Mouse (Mus musculus) cerebellum, adult (tissue): Measurements from ENCODE around the gene Gkn2.
A peak's percentile ranks its signal among the peaks of the same experiment; 100 is the strongest.

Experiments used
- ATAC-seq: cut with Nextera tagmentation; 2 replicates; pipeline ENCODE4 v1.9.2; 2017; ENCODE audit warnings: mild to moderate bottlenecking, moderate library complexity, mixed read lengths; ENCODE audit not compliant: insufficient number of reproducible peaks, low FRiP score, low TSS enrichment

The Gkn2 gene

DNA sequence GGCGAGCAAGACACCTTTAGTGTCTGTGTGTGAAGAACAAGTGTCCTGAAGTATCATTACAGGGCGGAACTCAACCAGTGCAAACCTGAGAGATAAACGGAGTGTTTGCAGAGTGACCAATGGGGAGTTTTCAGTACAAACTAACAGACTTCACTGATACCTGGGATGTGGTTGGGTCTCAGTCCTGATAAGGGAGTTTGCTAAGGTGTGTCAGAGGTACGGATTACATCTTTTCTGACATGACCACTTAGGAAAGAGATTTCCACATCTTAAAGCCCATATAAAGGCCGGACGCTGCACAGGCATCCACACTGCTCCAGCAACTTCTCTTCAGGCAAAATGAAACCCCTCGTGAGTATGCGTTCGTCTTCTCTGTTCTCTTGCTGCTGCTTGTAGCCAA, at the start of gene Gkn2:
Gene Gkn2 (plus strand): TSS at position 301 of the 400 bp plus-strand sequence.
- ATAC-seq = no peak

DNA sequence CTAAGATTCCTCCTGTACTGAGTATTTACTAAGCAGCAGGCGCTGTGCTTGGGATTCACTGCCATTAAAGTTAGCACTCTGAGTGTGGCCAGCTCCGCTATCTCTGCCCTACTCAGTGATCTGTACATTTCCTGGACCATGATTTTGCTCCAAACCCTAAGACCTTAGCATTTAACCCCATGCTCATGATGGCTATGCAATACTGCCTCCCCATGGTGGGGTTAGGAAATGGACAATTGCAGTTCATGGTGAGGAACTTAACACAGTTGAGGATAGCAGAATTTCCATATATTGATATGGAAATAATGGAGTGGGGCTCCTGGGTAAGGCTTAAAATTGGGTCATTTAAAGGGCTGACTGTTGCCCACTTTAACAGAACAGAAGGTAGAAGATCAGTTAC, 49.8 kb upstream of the Gkn2 start:
- no peak for ATAC-seq

DNA sequence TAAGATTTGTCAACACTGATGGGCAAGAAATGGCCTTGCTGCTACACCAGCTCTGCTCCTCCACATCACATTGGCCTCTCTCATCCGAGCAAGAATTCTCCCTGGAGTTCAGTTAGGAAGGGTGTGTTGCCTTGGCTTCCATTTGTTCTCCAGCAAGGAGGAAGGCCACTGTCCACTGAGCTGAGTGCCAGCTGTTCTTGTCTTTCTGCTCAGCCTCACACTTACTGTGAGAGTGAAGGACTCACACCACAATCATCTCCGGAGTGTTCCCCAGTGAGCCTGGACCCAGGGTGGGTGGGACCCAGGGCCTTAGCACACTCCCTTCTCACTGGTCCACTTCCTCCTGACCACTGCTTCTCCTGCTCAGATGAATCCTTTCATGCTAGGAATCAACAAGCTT, 46.2 kb upstream of the Gkn2 start:
- ATAC-seq = no peak

DNA sequence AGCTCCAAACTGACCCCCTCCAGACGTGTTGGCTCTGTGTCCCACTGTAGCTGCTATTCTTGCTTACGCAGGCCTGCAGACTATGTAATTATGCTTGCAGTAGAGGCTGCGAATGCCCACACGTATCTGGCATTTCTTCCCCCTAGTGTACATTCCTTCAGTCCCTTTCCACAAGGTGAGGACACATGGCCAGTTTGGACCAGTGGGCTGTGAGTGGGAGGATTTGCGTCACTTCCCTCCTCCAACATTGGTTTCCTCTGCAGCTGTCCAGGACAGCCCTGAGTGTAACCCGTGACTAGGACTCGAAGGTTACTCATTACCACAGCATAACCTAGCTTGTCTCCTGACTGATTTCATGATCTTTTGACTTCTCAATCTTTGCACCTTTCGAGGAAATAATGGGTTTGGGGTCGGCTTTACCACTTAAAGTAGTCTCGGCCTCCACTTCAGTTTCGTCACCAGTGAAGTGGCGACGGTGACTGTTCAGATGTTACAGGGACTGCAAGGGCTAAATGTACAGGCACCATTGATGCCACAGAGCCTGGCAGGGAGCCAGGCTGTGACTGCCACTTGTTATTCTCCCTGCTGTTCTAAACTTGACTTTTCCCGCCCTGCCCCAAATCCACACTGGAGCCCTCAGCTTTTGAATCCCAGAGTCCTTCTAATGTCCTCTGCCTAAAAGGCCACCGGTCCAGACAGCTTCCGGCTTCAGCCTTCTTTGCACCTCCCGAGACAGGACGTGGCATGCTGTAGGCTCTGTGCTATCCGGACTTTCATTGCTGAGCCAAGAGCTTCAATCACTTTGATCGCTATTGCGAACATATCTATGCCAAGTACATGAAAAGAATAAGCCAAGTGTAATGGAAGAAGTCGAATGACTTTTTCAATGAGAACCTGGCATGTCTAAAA, 44.6 kb upstream of the Gkn2 start:
- no peak for ATAC-seq

DNA sequence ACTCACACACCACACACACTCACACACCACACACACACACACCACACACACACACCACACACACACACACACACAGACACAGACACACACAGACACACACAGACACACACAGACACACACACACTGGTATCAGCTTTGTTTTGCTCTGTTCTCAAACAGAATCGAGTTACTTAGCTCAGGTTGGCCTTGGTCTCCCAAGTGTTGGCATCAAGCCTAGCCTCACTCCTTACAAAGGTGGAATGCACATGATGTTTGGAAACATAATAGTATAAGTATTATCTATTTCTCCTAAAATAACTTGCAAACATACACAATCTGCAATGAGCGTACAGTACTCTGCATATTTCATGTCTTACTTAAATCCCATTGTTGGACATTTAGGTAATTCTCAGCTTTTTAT, 40.8 kb upstream of the Gkn2 start:
- ATAC-seq = no peak

DNA sequence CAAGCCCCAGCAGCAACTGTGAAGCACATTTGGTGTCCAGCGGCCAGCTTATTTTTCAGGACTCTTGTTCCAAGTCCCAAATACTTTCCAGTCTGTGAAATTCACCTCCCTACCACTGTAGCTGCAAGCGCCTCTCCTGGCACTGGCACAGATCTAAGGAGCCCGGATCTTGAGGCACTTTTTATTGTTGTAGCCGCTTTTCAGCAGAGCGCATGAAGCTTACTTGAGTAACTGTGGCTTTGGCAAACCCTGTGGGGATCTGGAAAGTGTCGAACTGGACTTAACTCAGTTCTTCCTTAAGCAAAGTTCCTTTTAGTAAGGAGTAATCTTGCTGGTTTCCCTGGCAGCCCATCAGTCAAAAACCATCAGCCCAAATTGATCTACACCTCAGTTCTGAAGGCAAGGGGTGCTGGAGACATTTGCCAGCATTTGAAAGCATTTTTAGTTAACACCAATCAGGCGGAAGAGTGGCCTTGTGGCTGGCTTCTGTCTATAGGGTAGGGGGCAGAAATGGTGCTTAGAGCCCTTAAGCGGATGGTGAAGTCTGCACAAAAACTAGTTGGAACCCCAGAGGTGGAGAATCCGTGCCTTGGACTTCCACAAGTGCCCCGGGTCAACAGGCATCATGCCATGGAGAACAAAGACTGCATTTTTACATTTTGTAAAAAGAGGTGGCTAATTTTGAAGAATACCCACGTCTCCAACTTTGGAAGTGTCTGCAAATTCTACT, 38.6 kb upstream of the Gkn2 start:
- ATAC-seq = no peak

DNA sequence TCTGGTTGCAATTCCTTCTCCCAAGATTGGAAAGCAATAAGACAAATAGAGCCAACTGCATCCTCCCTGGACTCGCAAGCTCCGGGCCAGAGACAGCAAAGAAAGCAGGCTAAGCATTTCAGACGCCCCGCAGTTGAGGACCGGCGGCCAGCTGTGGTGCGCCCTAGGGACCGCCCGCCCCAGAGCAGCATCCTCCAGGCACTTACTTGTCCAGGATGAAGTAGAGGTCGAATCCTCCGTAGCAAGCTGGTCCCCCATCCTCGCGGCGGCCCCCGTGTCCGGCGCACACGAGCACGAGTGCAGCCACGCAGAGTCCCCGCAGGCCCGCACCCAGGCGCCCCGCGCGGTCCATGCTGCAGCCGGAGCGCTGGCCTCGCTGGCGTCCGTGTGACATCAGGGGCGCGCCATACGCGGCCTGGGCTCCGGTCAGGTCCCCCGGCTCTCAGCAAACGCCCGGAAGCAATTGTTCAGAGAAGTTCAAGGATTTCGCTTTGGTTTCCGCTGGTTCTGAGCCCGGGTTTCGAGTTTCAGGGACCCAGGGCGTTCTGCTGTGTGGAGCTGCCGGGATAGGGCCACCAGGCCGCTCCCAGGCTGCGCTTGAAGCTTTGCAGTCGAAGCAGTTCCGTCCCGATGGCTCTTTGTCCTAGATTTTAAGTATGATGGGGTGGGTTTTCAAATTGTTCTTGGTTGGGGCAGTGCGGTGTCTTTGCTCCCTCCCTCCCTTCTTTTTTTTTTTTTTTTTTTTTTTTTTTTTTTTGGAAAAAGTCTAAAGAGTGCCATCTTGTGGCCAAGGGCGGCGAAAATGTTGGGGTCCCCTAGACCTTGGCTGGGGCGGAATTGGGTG, 37.8 kb upstream of the Gkn2 start, which contains the start of gene Antxr1:
Gene Antxr1 (minus strand): TSS at position 731 of the 844 bp plus-strand sequence.
- 0 out of 2 replicates have a peak, but pooled peaks have one; percentile 33 for ATAC-seq

DNA sequence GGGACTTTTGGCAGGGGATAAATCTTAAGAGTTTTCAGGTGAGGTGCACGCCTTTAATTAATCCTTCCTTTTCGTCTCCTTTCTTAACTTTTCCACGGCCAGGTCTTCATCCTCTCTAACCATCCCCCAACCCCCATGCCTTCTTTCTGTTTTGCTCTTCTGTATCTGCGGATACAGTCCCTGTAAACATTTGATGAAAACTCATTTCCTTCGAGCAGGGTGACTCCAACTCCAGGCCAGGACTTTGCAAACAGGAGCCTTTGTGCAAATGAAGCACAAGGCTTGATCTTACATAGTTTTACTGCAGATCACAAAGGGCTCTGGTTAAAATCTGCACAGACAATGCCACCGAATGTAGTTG, 37.2 kb upstream of the Gkn2 start:
- no peak for ATAC-seq

DNA sequence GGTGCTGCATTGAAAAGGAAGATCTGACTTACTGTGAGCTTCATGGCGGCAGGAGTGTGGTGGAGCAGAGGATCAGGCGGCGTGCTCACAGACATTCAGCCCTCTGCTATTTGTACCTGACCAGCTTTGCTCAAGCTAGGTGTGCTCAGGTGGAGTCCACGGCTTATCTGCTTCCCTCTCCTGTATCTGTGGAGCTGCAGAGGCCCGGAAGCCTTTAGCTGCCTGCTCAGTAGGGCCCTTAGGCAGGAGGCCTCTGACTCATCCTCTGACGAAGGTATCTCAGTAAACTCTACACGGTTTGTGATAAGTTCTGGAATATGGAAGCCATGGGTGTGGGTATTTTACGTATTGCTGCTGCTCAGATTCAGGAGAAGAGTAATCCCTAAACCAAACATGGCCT, 22.3 kb upstream of the Gkn2 start, which contains the start of gene Gkn1:
Gene Gkn1 (minus strand): TSS at position 114 of the 400 bp plus-strand sequence.
- no peak for ATAC-seq

DNA sequence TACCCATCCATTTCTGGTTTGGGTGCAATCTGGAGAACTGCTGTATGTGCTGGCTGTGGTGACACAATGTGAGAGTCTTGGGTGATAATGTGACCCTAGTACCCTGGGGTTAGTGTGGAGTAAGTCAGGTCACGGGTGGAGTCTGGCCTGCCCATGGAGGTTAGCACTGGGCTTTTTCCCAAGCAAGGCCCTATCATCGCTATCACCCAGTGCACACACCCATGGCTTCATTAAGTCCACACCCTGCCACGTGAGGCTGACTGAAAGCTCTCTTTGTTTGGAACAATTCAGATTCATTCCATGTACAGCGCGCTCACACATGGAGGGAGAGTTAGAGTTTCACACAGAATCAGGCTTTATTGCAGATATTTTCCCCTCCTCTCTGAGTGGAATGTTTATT, 18.7 kb upstream of the Gkn2 start:
- no peak for ATAC-seq

DNA sequence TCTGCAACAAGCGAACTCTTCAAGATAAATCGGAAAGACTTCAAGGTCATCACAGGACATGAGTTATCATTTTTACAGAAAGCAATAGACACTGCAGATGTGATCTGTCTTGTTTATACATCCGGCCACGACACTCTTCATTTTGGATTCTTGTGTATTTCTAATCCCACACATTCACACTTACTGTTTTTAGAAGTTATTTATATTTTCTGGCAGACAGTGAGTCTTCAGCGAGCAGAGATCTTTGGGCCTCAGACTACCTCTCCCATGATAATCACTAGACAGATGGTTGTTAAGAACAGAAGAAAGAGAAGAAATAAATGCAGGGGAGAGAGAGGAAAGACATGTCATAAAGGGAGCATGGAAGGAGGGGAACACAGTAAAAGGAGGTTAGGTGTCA, 3.9 kb upstream of the Gkn2 start:
- ATAC-seq = no peak

DNA sequence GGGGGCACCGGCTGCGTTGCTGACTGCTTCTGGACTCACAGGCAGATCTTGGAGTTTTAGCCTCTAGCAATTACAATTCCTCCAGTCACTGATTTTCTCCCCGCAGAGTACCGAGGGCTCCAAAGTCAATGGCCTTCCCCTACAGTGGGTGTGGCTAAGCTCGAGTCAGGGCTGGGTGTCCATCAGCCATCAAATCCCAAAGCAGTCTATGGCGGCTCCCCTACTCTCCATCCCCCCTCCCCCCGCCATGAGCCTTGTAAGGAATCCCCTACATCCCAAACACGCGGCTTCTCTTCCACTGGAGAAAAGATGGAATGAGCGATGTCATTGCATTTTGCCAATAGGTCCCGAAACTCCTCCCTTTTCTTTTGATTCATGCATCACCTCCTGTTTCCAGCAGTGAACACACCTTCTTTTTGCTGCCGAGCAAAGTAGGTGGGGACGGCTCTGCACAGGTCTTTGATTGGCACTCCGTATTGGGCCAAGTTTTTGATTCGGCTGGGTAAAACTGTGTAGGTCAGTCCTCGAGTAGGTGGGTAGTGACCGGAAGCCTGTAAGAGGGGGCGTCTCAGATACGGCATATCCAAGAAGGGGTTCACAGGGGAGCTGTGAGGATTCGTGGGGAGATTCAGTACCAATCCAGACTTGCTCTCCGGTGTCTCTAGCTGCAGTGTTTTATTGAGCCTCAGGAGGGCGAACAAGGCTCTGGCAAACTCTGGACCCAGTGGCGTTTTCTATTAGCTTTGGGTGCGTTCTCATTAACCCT, 11.0 kb downstream of the Gkn2 start:
- ATAC-seq = no peak

DNA sequence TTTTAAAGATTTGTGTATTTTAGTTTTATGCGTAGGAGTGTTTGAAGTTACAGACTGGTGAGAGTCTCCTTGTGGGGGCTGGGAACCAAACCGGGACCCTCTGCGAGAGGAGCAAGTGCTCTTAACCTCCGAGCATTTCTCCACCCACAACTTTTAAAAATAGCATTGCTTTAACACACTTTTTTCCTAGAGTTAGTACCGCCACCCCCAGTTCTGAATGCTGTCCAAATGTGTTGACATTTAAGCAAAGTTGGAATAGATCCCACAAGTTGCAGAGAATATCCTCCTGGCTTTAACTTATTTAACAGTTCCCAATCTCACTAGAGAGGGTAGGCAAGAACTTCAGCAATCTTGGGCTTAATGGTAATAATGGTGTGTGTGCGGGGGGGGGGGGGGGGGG, 11.6 kb downstream of the Gkn2 start:
- no peak for ATAC-seq

DNA sequence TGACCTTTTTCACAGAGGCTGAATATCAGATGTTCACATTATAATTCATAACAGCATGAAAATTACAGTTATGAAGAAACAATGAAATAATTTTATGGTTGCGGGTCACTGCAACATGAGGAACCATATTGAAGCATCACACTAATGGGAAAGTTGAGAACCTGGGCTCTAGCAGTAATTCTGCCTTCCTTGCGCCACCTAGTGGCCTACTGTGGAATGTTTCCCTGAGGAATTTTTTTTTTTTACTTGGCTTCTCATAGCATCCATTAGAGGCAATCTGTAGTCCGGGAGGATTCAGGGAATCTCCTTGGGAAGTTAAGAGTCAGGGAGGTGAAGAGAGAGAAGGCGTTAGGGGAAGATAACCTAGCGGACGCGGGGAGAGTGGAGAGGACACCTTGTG, 13.0 kb downstream of the Gkn2 start:
- ATAC-seq = no peak

DNA sequence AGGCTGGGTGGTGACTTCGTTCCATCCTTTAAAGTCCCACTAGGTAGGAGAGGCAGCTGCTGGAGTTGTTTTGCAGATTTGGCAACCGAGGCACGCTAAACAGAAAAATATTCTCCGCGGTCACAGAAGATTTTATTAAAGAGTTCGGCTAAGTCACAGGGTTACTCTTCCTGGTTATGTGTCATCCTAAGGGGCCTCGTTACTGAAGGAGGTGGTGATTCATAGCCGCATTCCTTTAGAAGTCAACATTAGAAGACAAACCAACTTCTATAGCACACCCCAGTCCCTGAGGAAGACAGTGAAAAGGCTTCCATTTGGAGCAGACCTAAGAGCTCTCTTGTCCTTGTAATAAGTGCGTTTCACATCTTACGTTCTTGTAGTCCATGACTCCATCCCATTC, 13.5 kb downstream of the Gkn2 start:
- ATAC-seq = no peak

DNA sequence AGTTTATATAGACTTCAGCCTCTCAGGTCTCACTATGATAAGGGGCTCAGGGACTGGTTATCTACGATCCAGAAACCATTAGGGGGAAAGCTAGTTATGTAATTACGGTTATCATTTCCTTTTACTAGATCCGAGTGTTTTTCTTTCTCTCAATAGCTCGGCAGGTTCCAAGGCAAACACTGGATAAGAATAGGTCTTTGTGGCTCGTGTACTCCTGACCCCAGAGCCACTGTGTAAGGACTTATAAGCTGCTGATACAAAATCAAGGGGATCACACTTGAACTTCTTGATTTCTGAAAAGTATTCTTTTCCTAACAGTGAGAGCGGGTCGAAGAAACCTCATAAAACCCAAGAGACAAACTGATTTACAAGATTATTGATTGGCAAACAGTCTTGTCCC, 15.7 kb downstream of the Gkn2 start, which contains the start of gene Gkn3:
Gene Gkn3 (minus strand): TSS at position 59 of the 400 bp plus-strand sequence.
- no peak for ATAC-seq

DNA sequence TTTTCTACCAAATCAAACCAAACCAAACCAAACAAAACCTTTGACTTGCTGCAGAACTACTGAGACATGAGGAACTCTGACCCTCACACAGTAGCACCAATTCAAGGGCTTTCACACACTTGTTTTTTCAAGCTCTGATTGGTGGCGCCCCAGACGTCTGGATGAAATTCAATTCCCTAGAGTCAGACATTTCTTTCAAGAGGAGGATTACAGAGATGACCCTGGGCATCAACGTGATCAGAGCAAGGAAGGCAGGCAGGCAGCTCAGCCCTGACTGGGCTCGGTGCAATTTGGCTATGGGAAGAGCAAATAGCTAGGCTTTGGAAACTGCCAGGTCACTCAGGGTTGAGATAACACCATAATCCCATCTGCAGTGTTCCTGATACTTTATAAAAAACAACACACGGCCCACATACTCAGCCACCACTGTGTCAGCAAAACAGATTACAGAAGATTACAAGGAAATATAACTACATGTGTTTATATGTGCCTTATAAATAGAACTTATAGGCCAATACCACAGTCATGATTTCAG, 16.4 kb downstream of the Gkn2 start:
- no peak for ATAC-seq

DNA sequence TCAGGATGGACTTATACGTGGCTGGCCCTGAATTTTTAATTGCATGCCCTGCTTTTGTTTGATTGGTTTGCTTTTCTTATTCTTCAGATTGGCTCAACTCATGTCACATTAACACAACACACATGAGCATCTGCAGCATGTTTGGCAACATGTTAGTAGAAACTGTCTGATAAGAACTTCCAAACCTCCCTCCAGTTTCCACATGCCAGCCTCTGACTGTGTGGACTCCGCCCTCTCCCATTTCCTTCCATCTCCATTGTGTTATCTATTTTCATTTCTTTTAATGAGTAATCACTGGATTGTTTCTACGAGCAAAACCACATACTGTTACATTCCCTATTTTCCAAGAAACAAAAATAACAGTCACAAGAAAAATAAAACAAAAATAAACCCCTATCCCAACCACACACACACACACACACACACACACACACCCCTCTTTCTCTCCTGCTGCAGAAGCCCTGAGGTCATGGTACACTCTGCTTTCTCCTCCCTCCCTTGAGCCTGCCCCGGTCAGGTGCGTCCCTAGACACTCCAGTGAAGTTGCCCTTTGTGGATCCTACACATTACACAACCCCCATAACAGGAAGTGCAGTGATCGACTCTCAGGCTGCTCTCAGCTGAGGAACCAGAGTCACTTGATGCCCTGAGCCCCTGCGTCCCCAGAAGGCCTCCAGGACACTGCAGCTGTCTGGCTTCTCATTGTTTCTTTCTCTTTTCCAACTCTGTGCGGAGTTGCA, 20.5 kb downstream of the Gkn2 start:
- ATAC-seq = no peak

DNA sequence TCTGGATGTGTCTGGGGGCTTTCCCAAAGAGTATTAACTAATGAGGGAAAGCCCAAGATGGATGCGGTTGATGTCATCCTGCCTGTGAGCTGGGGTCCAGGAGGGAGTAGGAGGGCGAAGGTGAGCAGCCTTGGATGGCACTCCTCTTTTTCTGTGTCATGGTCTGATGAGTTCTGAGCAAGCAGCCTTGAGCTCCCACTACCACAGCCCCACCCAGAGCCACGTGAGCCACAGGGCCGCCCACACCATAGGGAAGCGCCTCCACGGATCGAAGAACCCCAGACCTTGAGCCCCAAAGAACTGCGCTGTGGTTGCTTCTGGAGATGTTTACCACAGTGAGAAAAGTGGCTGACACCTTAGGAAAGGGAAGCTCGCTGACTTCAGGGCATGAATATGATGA, 21.6 kb downstream of the Gkn2 start:
- no peak for ATAC-seq
